Mouse (Mus musculus): ENCODE results near the gene Nxn.

GRCm38 (mm10) chr11:76382711-76383324, 16.1 kb downstream of the Nxn start:
- TF ChIP-seq POLR2A (IDR thresholded peaks at IDR 0.05; ENCODE audit: insufficient read depth, low read depth, low read length): no peak
- TF ChIP-seq CTCF (IDR thresholded peaks at IDR 0.05): no peak
- no peak for TF ChIP-seq EP300 (IDR thresholded peaks at IDR 0.05; ENCODE audit: insufficient read depth, low read depth, low read length)

Measured in heart, adult 2 months (tissue).